Mouse (Mus musculus): ENCODE measurements around the gene Stra6. TPM values are rescaled to one million over a fixed set of nuclear protein-coding genes. Genes with fewer than 3 reads are reported as not detected.

The Stra6 gene
- total and polyA plus RNA-seq, 2 experiments from 2014 or later: 8.8 to 20.8 TPM

- WGBS: 50% methylated on average over 5 of the region's 5 CpGs
- Histone ChIP-seq H3K4me2 (ENCODE audit: low read depth, low read length, poor library complexity, severe bottlenecking) (no peak overlapping the region), H3K4me3 (ENCODE audit: low read depth, low read length) (no peak overlapping the region), H3K4me1 (ENCODE audit: insufficient read depth, low read length) (no peaks in the 10 kb centered on the region), H3K27ac (ENCODE audit: low read depth, low read length) (no peak overlapping the region), H3K9me3 (ENCODE audit: low read length) (no peaks in the 10 kb centered on the region), H3K27me3 (ENCODE audit: insufficient read depth, low read length) (no peaks in the 10 kb centered on the region), H3K36me3 (ENCODE audit: insufficient read depth, low read length) (no peaks in the 10 kb centered on the region), H3K9ac (replicated peaks; ENCODE audit: low read length, poor library complexity, severe bottlenecking) (no peak overlapping the region)
- TF ChIP-seq CTCF (IDR thresholded peaks at IDR 0.05): no peak
- no peak for ATAC-seq (ENCODE audit: low FRiP score)
- no peak for DNase-seq (ENCODE audit: low spot score)
These were observed 112.3 kb downstream of the Stra6 start for GRCm38 (mm10) chr9:58175745-58176487.

DNA sequence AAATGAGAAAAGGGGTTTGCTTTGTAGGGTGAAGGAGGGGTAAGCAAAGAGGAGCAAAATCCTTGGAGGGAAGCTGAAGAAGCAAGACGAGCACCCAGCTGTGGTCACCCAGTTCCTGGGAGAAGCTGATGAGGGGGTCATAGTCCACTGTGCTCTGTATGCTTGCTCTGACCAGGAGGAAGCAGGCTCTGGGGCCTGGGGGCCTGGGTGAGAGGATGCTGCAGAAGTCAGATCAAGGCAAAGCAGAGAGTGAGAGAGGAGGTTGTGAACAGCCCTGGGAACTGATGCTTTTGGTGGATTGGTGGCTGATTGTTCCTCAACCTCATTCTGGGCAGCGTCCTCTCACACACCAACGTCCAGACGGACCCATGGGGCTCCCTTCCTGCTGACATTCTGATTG lies 113.6 kb downstream of the Stra6 start:
- Histone ChIP-seq H3K36me3 (ENCODE audit: insufficient read depth, low read length) (no peaks in the 10 kb centered on the region), H3K27me3 (ENCODE audit: insufficient read depth, low read length) (no peaks in the 10 kb centered on the region), H3K4me3 (ENCODE audit: low read depth, low read length) (no peak overlapping the region), H3K4me2 (ENCODE audit: low read depth, low read length, poor library complexity, severe bottlenecking) (no peak overlapping the region), H3K4me1 (ENCODE audit: insufficient read depth, low read length) (no peaks in the 10 kb centered on the region), H3K9me3 (ENCODE audit: low read length) (no peaks in the 10 kb centered on the region), H3K9ac (replicated peaks; ENCODE audit: low read length, poor library complexity, severe bottlenecking) (no peak overlapping the region), H3K27ac (ENCODE audit: low read depth, low read length) (no peak overlapping the region)
- no peak for TF ChIP-seq CTCF (IDR thresholded peaks at IDR 0.05)
- 44% methylated on average over 4 of the region's 4 CpGs for WGBS
- ATAC-seq (ENCODE audit: low FRiP score) (no peak), DNase-seq (ENCODE audit: low spot score) (no peak)

- no peak for ATAC-seq (ENCODE audit: low FRiP score)
These were observed 115.8 kb downstream of the Stra6 start for GRCm38 (mm10) chr9:58179390-58179789.

DNA sequence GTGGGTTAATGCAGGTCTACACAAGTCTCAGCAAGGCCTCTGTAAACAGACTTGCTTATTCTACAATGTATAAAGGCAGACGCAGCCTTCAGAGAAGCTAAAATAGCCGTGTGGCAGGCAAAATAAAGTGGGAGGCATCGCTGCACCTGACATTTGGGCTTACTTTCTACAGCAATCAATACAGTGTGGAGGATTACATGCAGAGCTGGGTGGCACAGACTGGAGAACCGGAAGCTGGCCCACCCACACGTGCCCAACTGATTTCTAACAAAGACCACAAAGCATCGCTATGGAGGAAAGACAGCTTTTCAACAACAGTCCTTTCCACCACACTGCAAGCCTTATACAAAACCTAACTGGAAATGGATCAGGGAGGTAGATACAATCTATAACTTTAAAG lies 120.9 kb downstream of the Stra6 start:
- Histone ChIP-seq H3K4me1 (ENCODE audit: insufficient read depth, low read length) (no peaks in the 10 kb centered on the region), H3K36me3 (ENCODE audit: insufficient read depth, low read length) (no peaks in the 10 kb centered on the region), H3K9me3 (ENCODE audit: low read length) (no peaks in the 10 kb centered on the region), H3K27ac (ENCODE audit: low read depth, low read length) (no peak overlapping the region), H3K27me3 (ENCODE audit: insufficient read depth, low read length) (no peaks in the 10 kb centered on the region), H3K9ac (replicated peaks; ENCODE audit: low read length, poor library complexity, severe bottlenecking) (no peak overlapping the region), H3K4me2 (ENCODE audit: low read depth, low read length, poor library complexity, severe bottlenecking) (no peak overlapping the region), H3K4me3 (ENCODE audit: low read depth, low read length) (no peak overlapping the region)
- WGBS: 45% methylated on average over 6 of the region's 6 CpGs
- no peak for DNase-seq (ENCODE audit: low spot score)
- no peak for ATAC-seq (ENCODE audit: low FRiP score)
- TF ChIP-seq CTCF (IDR thresholded peaks at IDR 0.05): no peak

More at GRCm38 (mm10) chr9:58179390-58179789, 115.8 kb downstream of the Stra6 start:
- no peak for TF ChIP-seq CTCF (IDR thresholded peaks at IDR 0.05)
- Histone ChIP-seq H3K9me3 (ENCODE audit: low read length) (no peaks in the 10 kb centered on the region), H3K4me3 (ENCODE audit: low read depth, low read length) (no peak overlapping the region), H3K27ac (ENCODE audit: low read depth, low read length) (no peak overlapping the region), H3K36me3 (ENCODE audit: insufficient read depth, low read length) (no peaks in the 10 kb centered on the region), H3K4me2 (ENCODE audit: low read depth, low read length, poor library complexity, severe bottlenecking) (no peak overlapping the region), H3K4me1 (ENCODE audit: insufficient read depth, low read length) (no peaks in the 10 kb centered on the region), H3K27me3 (ENCODE audit: insufficient read depth, low read length) (no peaks in the 10 kb centered on the region), H3K9ac (replicated peaks; ENCODE audit: low read length, poor library complexity, severe bottlenecking) (no peak overlapping the region)
- DNase-seq (ENCODE audit: low spot score): no peak
- 83% methylated on average over 2 of the region's 2 CpGs for WGBS

DNA sequence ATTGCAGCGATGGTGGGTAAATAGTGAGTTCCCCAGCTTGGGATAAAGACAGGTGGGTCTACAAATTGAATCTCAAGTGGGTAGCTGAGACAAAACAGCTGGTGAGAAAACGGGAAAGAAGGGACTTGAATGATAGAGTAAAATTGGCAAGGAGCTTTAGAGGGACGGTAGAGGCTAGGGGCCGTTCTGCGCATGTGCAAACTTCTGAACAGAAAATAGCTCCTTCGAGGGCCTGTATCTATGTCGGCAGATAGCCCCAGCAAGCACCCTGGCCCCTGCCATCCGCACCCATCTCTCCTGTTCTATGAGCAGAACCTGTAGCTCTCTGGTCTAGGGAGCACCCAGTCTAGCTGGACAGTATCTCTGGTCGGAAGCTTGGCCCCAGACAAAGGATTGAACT lies 130.6 kb downstream of the Stra6 start:
- peaks cover 4% of the 10 kb centered on the region for H3K4me1 ChIP-seq (ENCODE audit: insufficient read depth, low read length)
- WGBS: 62% methylated on average over 9 of the region's 9 CpGs
- DNase-seq (ENCODE audit: low spot score): no peak

DNA sequence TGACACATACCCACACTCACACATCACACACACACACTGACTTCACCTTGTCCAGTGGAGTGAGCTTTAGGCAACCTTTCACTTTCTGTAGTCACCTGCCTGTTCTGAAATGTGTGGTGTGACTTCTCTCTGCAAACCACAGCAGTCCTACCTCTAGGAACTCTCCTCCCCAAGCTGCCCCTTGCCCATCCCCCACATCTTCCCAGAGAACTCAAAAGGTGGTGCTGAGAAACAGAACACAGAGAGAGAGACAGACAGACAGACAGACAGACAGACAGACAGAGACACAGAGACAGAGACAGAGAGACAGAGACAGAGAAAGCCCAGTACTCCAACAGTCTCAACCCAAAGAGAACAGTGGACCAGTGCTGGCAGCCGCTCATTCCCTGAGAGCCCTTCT lies 132.1 kb downstream of the Stra6 start:
- Histone ChIP-seq H3K27me3 (ENCODE audit: insufficient read depth, low read length) (peaks cover 41% of the 10 kb centered on the region), H3K36me3 (ENCODE audit: insufficient read depth, low read length) (no peaks in the 10 kb centered on the region), H3K9me3 (ENCODE audit: low read length) (no peaks in the 10 kb centered on the region), H3K4me1 (ENCODE audit: insufficient read depth, low read length) (peaks cover 4% of the 10 kb centered on the region), H3K4me2 (ENCODE audit: low read depth, low read length, poor library complexity, severe bottlenecking) (peak overlapping the region; percentile 66), H3K27ac (ENCODE audit: low read depth, low read length) (no peak overlapping the region), H3K9ac (replicated peaks; ENCODE audit: low read length, poor library complexity, severe bottlenecking) (no peak overlapping the region), H3K4me3 (ENCODE audit: low read depth, low read length) (peak overlapping the region; percentile 35; the same call in 1 of the 2 replicates)
- DNase-seq (ENCODE audit: low spot score) (no peak), ATAC-seq (ENCODE audit: low FRiP score) (no peak)
- TF ChIP-seq CTCF (IDR thresholded peaks at IDR 0.05): no peak
- WGBS: 19% methylated on average over 1 of the region's 1 CpGs

More for the DNA sequence above, 130.6 kb downstream of the Stra6 start:
- ATAC-seq (ENCODE audit: low FRiP score): no peak
- no peaks in the 10 kb centered on the region for H3K9me3 ChIP-seq (ENCODE audit: low read length)
- no peak overlapping the region for H3K4me3 ChIP-seq (ENCODE audit: low read depth, low read length)
- TF ChIP-seq CTCF (IDR thresholded peaks at IDR 0.05): no peak
- H3K27me3 ChIP-seq (ENCODE audit: insufficient read depth, low read length): peaks cover 27% of the 10 kb centered on the region
- H3K27ac ChIP-seq (ENCODE audit: low read depth, low read length): no peak overlapping the region
- no peak overlapping the region for H3K9ac ChIP-seq (replicated peaks; ENCODE audit: low read length, poor library complexity, severe bottlenecking)
- H3K36me3 ChIP-seq (ENCODE audit: insufficient read depth, low read length): no peaks in the 10 kb centered on the region
- no peak overlapping the region for H3K4me2 ChIP-seq (ENCODE audit: low read depth, low read length, poor library complexity, severe bottlenecking)

Measured in midbrain, postnatal 0 days (tissue).